Mouse (Mus musculus): Measurements from ENCODE around the gene Slc9a9. TPM values are rescaled to one million over a fixed set of nuclear protein-coding genes. Genes with fewer than 3 reads are reported as not detected.

Slc9a9 gene
- polyA plus RNA-seq, 1 experiment, result 6.5 TPM

GRCm38 (mm10) chr9:95186386-95187289 is 516.9 kb downstream of the Slc9a9 start:
- H3K27ac ChIP-seq (ENCODE audit: control insufficient read depth, insufficient read depth, low read depth, low read length, poor library complexity), result no peak overlapping the region
- H3K4me3 ChIP-seq (replicated peaks; ENCODE audit: control insufficient read depth, low read depth, low read length), result no peak overlapping the region
- no peaks in the 10 kb centered on the region; the same call in 1 of the 2 replicates for H3K4me1 ChIP-seq (ENCODE audit: control insufficient read depth, insufficient read depth, low read length)
- WGBS, result 79% methylated on average over 15 of the region's 15 CpGs
- TF ChIP-seq POLR2A (IDR thresholded peaks at IDR 0.05; ENCODE audit: borderline replicate concordance, control insufficient read depth, low read depth, low read length) (no peak), CTCF (IDR thresholded peaks at IDR 0.05; ENCODE audit: control insufficient read depth, insufficient read depth, low read length) (no peak)

DNA sequence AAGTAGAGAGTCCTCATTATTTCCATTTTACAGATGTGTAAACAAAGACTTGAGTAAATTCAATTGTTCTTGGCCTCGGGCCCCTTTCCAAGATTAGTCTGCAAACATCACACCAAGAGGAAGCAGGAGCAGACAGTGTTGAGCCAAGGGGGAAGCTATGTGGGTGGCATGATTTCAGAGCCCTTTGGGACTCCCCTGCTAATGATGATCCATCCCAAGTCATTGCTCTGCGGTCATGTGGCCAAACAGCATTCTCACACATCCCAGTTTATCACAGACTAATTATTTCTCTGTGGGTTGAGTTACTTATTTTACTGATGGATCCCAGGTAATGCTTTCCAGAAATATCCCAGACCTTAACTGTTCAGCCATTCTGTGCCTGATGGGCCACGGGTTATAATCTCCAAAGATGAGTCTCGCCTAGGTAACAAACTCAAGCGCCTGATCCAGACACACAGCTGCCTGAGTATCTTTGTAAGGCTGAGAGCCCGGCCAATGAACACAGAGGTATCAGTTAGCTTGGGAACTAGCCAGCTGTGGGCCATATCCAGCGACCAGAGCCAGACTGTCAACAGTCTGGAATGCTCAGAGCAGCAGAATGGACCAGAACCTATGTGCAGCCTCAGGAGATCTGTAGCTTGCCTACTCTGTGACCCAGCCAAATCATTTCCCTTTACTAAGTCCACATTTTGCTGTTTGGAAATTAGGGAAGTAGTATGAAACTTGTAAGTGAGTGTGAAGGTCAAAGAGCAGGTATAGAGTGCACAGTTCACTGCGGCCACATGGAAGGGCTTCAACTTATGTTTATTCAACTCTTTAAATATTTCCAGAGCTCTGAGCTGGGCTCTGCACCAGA is 518.9 kb downstream of the Slc9a9 start:
- Histone ChIP-seq H3K4me1 (ENCODE audit: control insufficient read depth, insufficient read depth, low read length) (no peaks in the 10 kb centered on the region; the same call in 1 of the 2 replicates), H3K4me3 (replicated peaks; ENCODE audit: control insufficient read depth, low read depth, low read length) (no peak overlapping the region), H3K27ac (ENCODE audit: control insufficient read depth, insufficient read depth, low read depth, low read length, poor library complexity) (no peak overlapping the region)
- 71% methylated on average over 8 of the region's 8 CpGs for WGBS
- TF ChIP-seq POLR2A (IDR thresholded peaks at IDR 0.05; ENCODE audit: borderline replicate concordance, control insufficient read depth, low read depth, low read length) (no peak), CTCF (IDR thresholded peaks at IDR 0.05; ENCODE audit: control insufficient read depth, insufficient read depth, low read length) (no peak)

DNA sequence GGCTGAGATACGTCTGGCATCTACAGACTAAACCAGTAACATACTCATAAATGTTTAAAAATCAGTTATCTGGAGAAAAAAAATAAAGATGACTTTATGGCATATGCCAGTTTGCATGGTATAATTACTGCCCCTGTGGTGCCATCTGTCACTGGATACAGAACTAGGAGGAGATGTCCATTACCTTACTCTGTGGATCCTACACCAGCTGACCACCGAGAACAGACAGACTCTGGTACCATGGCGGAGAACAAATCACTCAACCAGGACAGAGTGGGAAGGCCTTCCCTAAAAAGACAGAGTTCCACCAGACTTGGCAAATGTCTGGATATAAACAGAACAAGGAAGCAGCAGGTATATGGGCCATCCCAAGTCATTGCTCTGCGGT is 519.5 kb downstream of the Slc9a9 start:
- TF ChIP-seq POLR2A (IDR thresholded peaks at IDR 0.05; ENCODE audit: borderline replicate concordance, control insufficient read depth, low read depth, low read length), result no peak
- TF ChIP-seq CTCF (IDR thresholded peaks at IDR 0.05; ENCODE audit: control insufficient read depth, insufficient read depth, low read length), result no peak
- 79% methylated on average over 4 of the region's 4 CpGs for WGBS
- no peaks in the 10 kb centered on the region for H3K4me1 ChIP-seq (ENCODE audit: control insufficient read depth, insufficient read depth, low read length)
- H3K4me3 ChIP-seq (replicated peaks; ENCODE audit: control insufficient read depth, low read depth, low read length), result no peak overlapping the region
- H3K27ac ChIP-seq (ENCODE audit: control insufficient read depth, insufficient read depth, low read depth, low read length, poor library complexity), result no peak overlapping the region

DNA sequence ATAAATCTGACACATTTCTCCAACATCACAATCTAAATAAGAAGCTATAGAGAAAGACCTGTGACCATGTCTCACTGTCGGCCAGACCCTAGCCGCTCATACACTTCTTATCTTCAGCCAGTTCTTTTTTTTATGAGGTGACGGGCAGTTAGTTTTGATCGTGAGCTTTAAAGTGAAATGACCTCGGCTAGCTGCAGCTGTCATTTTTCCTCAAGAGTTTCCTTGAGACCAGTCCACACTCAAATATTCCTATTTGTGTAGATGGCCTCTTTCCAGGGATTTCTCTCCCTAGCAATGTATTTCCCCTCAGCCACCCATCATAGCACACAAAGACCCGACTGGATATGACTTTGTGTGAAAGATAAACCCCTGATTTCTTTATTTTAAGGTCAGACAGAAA is 521.7 kb downstream of the Slc9a9 start:
- TF ChIP-seq POLR2A (IDR thresholded peaks at IDR 0.05; ENCODE audit: borderline replicate concordance, control insufficient read depth, low read depth, low read length) (no peak), CTCF (IDR thresholded peaks at IDR 0.05; ENCODE audit: control insufficient read depth, insufficient read depth, low read length) (no peak)
- Histone ChIP-seq H3K27ac (ENCODE audit: control insufficient read depth, insufficient read depth, low read depth, low read length, poor library complexity) (no peak overlapping the region), H3K4me3 (replicated peaks; ENCODE audit: control insufficient read depth, low read depth, low read length) (no peak overlapping the region), H3K4me1 (ENCODE audit: control insufficient read depth, insufficient read depth, low read length) (no peaks in the 10 kb centered on the region)
- WGBS, result 79% methylated on average over 6 of the region's 6 CpGs

GRCm38 (mm10) chr9:95192901-95193532 is 523.3 kb downstream of the Slc9a9 start:
- WGBS, result 76% methylated on average over 8 of the region's 8 CpGs
- Histone ChIP-seq H3K4me3 (replicated peaks; ENCODE audit: control insufficient read depth, low read depth, low read length) (no peak overlapping the region), H3K4me1 (ENCODE audit: control insufficient read depth, insufficient read depth, low read length) (no peaks in the 10 kb centered on the region), H3K27ac (ENCODE audit: control insufficient read depth, insufficient read depth, low read depth, low read length, poor library complexity) (no peak overlapping the region)
- TF ChIP-seq CTCF (IDR thresholded peaks at IDR 0.05; ENCODE audit: control insufficient read depth, insufficient read depth, low read length) (no peak), POLR2A (IDR thresholded peaks at IDR 0.05; ENCODE audit: borderline replicate concordance, control insufficient read depth, low read depth, low read length) (no peak)

DNA sequence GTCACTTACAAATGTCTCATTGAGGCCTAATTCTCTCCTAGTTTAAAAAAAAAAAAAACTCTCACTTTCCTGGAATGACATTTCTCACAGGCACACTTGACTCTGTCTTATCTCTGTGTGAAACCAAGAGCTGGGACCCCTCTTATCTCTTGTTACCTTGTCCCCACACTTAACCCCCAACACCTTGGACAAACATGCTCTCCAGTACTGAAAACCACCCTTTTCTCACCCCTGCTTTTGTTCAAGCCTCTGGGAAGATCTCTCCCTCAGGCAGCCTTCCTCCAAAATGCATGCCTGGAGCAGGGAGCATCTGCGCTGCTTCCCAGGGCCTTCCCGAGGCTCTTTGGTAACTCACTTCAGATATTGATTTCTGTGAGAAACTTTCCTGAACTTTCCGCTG is 524.0 kb downstream of the Slc9a9 start:
- TF ChIP-seq CTCF (IDR thresholded peaks at IDR 0.05; ENCODE audit: control insufficient read depth, insufficient read depth, low read length), result no peak
- no peak for TF ChIP-seq POLR2A (IDR thresholded peaks at IDR 0.05; ENCODE audit: borderline replicate concordance, control insufficient read depth, low read depth, low read length)
- H3K4me3 ChIP-seq (replicated peaks; ENCODE audit: control insufficient read depth, low read depth, low read length), result no peak overlapping the region
- WGBS, result 79% methylated on average over 3 of the region's 3 CpGs
- H3K27ac ChIP-seq (ENCODE audit: control insufficient read depth, insufficient read depth, low read depth, low read length, poor library complexity), result no peak overlapping the region
- no peaks in the 10 kb centered on the region for H3K4me1 ChIP-seq (ENCODE audit: control insufficient read depth, insufficient read depth, low read length)

DNA sequence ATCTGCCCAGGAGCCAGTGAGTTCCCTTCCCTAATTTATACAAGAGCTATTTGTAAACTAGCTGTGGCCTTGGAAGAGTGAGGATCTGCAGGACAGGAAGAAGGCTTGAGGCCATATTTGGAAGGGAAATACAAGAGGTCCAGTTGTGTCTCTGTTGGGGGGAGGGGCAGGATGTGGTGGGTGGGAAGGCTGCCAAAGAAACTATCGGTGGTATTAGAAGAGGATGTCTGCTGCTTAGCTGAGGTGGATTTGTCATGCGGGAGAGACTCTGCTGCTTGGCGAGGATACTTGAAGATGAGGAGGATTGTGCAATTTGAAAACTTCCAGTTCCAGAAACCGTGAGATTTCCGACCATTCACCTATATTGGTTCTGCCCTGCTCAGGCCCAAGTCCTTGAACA is 524.4 kb downstream of the Slc9a9 start:
- 2% methylated on average over 5 of the region's 5 CpGs for WGBS

DNA sequence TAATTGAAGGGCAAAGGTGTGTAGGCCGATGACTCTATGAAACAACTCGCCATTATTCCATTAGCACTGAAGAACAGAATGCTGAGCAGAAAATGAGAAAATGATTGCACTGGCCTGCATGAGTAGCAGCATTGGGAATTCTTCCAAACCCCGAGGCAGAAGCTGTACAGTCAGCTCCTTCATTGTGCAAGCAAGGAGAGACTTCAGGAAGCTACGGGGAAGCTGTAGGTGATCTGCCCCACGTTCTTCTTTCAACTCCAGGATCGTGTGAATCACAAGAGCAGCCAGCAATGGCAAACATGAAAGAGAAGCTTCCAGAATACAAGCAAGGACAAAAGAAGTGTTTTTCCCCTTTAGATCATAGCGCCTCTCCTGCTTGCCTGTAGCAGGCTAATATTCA is 538.0 kb downstream of the Slc9a9 start:
- Histone ChIP-seq H3K4me1 (ENCODE audit: control insufficient read depth, insufficient read depth, low read length) (no peaks in the 10 kb centered on the region), H3K4me3 (replicated peaks; ENCODE audit: control insufficient read depth, low read depth, low read length) (no peak overlapping the region), H3K27ac (ENCODE audit: control insufficient read depth, insufficient read depth, low read depth, low read length, poor library complexity) (no peak overlapping the region)
- TF ChIP-seq CTCF (IDR thresholded peaks at IDR 0.05; ENCODE audit: control insufficient read depth, insufficient read depth, low read length), result no peak
- no peak for TF ChIP-seq POLR2A (IDR thresholded peaks at IDR 0.05; ENCODE audit: borderline replicate concordance, control insufficient read depth, low read depth, low read length)
- 71% methylated on average over 7 of the region's 7 CpGs for WGBS

More for the DNA sequence above, 524.4 kb downstream of the Slc9a9 start:
- no peak overlapping the region for H3K4me3 ChIP-seq (replicated peaks; ENCODE audit: control insufficient read depth, low read depth, low read length)
- H3K4me1 ChIP-seq (ENCODE audit: control insufficient read depth, insufficient read depth, low read length), result no peaks in the 10 kb centered on the region
- no peak overlapping the region for H3K27ac ChIP-seq (ENCODE audit: control insufficient read depth, insufficient read depth, low read depth, low read length, poor library complexity)
- TF ChIP-seq CTCF (IDR thresholded peaks at IDR 0.05; ENCODE audit: control insufficient read depth, insufficient read depth, low read length) (no peak), POLR2A (IDR thresholded peaks at IDR 0.05; ENCODE audit: borderline replicate concordance, control insufficient read depth, low read depth, low read length) (no peak)

All from bone marrow, adult 2 months (tissue).